Mouse (Mus musculus) embryo, embryonic 10 days (tissue): ENCODE data around the gene Zbtb37.
"Not testable (repeated sequence)": the region's sequence is repeated elsewhere in the genome, so short reads cannot be mapped to it uniquely, and the experiment has no call there.

Experiments
- DNase-seq: peaks from one replicate; pipeline ENCODE4 v3.0.0-alpha.2; 2015; ENCODE audit warnings: low spot score

Zbtb37 gene

GRCm38 (mm10) chr1:161032345-161032744, 2.3 kb downstream of the Zbtb37 start:
- no peak for DNase-seq

- no peak for DNase-seq
These were observed 2.8 kb downstream of the Zbtb37 start for GRCm38 (mm10) chr1:161031881-161032280.

- no peak for DNase-seq
These were observed 4.6 kb downstream of the Zbtb37 start for GRCm38 (mm10) chr1:161030058-161030457.

- DNase-seq, result not testable (repeated sequence)
These were observed 6.2 kb downstream of the Zbtb37 start for GRCm38 (mm10) chr1:161028427-161028826.

DNA sequence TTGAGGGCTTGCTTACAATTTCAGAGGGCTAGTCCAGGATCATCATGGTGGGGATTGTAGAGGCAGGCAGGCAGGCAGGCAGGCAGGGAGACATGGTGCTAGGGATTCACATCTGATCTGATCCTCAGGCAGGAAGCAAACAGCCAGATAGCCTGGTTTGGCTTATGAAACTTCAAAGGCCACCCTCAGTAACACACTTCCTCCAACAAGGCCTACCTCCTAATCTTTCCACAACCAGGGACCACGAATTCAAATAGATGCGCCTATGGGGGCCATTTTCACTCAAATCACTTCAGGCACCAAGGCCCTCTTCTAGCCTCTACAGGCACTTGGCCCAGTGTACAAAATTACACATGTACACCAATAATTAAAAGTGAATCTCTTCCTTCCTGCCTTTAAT, 7.5 kb downstream of the Zbtb37 start:
- DNase-seq, result no peak

- DNase-seq, result no peak
These were observed 9.0 kb downstream of the Zbtb37 start for GRCm38 (mm10) chr1:161025410-161026210.

DNA sequence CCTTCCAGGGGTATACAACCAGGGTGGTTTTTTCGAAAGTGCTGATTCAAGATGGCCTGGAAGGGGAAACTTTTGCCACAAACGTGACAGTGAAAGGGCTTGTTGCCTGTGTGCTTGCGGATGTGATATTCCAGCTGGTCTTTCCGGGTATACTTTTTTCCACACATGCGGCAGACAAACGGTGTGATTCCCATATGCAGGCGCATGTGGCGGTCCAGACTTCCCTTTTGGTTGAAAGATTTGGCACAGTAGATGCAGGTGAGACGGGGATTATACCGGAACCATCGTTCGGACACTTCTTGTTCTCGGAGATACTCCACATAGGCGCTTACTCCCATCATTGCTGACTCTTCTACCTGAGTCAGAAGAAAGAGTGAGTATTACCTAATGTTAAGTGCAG, 14.6 kb downstream of the Zbtb37 start:
- no peak for DNase-seq

DNA sequence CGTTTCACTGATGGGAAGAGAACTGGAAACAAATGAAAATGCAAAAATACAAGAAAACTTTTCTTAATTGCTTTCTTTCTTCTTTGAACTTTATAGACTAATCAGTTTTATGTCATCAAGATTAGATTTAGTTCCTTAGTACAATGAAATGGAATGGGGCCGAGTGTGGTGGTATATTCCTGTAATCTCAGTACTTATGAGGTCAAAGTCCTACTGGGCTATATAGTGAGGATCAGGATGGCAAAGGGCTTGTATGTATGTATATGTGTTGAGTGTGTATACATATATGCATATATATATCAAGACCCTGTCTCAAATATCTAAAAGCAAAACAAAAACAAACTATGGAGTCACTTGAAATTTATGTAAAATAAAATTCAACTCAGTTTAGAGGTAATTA, 18.3 kb downstream of the Zbtb37 start:
- DNase-seq, result no peak

DNA sequence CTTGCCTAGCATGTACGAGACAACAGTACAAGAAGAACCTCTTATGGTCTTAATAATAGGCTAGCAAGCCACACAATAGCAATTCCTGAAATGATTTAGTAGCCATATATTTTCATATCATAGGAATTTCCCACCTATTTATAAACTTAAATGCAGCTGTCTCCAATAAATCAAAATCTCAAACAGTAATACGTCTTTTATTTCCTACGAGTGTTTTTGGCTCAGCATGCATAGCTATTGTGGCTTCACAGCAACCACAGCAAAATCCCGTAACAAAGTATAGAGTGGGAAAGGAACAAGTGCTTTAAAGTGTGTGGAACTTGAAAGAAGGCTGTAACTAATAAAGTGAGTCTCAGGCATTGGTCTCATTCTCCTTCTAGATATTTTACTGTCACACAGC, 24.2 kb downstream of the Zbtb37 start:
- DNase-seq, result no peak

DNA sequence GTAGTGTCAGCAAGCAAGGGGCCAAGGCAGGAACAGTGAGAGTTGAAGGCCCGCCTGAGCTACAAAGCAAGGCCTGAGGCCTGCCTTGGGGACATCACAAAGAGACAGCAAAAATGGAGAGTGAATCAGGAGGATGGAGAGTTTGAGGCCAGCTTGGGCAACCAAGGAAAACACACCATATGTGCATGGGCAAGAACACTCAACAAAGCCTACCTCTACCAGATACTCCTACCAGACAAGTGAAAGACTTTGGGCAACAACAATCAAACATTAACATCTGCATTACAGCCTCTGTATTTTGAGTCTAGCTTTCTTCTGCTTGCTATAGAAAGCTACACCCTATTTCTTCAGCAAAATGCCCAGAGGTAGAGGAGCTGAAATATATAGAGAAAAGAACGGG, 26.6 kb downstream of the Zbtb37 start:
- DNase-seq, result no peak

DNA sequence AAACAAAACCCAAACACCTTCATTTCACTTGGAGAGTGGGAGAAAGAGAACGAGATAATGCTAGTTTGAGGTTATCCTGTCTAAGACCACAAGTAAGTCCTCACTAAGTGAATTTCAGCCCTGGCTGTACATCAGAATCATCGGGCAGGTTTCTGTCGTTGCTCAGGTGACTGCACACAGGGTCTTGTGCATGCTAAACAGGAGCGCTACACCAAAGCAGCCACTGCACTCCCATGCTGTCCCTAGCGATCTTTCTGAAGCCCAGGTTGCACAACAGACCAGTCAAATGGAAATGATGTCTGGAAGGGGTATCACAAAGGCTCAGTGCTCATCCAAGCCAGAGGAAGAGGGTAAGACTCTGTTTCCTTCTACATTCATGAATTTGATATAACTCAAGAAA, 28.2 kb downstream of the Zbtb37 start:
- no peak for DNase-seq

DNA sequence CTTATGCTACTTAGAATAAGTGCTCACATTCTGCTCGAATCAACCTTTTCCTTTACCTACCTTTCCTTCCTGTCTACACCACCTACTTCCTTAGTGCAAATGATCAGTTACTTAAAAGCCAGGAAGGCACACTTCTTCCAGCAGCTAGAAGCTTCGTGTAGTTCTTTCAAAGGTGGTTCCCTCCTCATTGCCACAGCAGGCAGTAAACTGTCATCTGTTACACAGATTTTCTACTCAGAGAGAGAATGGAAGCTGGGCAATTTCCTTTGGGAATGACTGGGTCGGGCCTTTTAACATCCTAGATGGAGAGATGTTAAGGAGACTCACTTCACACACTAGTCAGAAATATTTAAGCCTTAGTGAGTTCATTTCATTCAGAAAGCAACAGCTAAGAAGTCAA, 29.1 kb downstream of the Zbtb37 start:
- no peak for DNase-seq

GRCm38 (mm10) chr1:161004942-161005341, 29.7 kb downstream of the Zbtb37 start:
- no peak for DNase-seq

DNA sequence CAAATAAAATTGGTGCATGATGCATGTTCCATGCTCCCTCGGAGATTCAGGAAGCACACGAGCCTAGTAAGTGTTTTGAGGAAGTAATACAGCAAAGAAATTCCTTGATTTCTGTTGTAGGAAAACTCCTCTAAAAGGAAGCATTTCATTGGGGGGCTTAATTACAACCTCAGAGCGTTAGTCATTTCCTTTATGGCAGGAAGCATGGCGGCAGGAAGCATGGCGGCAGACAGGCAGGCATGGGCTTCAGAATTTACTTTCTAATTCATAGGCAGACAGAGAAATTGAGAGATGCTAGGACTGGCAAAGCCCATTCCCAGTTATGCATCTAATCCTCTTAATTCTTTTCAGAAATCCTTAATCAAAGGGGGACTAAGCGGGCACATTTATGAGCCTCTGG, 40.8 kb downstream of the Zbtb37 start:
- no peak for DNase-seq

DNA sequence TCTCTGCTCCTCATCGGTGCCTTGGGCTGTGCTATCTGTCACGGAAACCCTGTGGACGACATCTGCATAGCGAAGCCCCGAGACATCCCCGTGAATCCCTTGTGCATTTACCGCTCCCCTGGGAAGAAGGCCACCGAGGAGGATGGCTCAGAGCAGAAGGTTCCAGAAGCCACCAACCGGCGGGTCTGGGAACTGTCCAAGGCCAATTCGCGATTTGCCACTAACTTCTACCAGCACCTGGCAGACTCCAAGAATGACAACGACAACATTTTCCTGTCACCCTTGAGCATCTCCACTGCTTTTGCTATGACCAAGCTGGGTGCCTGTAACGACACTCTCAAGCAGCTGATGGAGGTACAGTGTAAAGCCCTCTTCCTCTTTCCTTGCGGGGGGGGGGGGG, 45.3 kb downstream of the Zbtb37 start:
- DNase-seq, result no peak

GRCm38 (mm10) chr1:160986881-160987635, 47.6 kb downstream of the Zbtb37 start:
- DNase-seq, result no peak

GRCm38 (mm10) chr1:160985477-160985876, 49.2 kb downstream of the Zbtb37 start:
- DNase-seq, result no peak

GRCm38 (mm10) chr1:160984731-160985130, 49.9 kb downstream of the Zbtb37 start:
- not testable (repeated sequence) for DNase-seq

- no peak for DNase-seq
These were observed 51.8 kb downstream of the Zbtb37 start for GRCm38 (mm10) chr1:160982887-160983286.

DNA sequence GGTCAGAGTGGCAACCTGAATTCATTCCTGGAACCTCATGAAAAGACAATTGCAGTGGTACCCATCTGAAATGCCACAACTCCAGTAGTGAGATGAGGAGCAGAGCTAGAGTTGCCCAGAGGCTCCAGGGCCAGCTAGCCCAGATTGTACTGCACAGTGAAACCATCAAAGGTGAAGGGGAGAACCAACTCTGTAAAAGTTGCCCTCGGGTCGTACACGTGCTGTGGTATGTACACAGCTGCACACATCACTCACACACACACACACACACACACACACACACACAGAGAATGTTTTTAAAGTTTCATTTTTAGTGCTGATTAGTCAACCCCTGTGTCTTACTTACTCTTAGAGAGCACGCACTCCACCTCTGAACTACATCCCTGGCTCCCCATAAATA, 53.3 kb downstream of the Zbtb37 start:
- DNase-seq, result no peak

- DNase-seq, result no peak
These were observed 54.0 kb downstream of the Zbtb37 start for GRCm38 (mm10) chr1:160980537-160981234.

DNA sequence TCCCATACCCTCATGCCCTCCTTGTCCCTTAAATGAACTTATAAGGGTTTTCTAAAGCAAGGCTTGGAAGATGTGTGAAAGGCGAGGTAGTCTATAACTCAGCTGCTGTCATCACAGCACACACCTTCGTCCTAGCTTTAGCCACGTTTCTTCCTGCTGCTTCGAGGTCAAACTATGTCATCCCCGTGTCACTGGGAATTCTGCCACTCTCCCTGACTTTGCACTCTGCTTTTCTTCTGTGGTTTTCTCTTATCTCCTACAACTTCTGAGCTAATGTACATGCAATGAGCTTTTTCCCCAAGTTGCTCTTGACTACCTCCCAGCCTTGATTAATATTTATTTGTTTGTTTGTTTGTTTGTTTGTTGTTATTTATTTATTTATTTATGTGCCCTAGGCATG, 54.6 kb downstream of the Zbtb37 start:
- no peak for DNase-seq
